Mouse (Mus musculus) heart, embryonic 11.5 days (tissue): ENCODE results near the gene Nek5. TPM values are rescaled to one million over a fixed set of nuclear protein-coding genes. Genes with fewer than 3 reads are reported as not detected.

Experiments used
- ATAC-seq: fragments of 200-750 bp; cut with Nextera tagmentation; replicated peaks from 2 replicates; pipeline ENCODE4 v1.8.0; 2017; ENCODE audit warnings: moderate library complexity; ENCODE audit not compliant: insufficient number of reproducible peaks, low FRiP score, low TSS enrichment
- H3K27ac ChIP-seq: fragments of 300-500 bp; sonication (generic); 2 replicates; pipeline ENCODE4 v1.5.1; 2014; ENCODE audit warnings: mild to moderate bottlenecking, low read depth, low read length
- H3K27me3 ChIP-seq: fragments of 300-500 bp; sonication (generic); 2 replicates; pipeline ENCODE4 v1.6.1; 2014; ENCODE audit warnings: mild to moderate bottlenecking, low read length, mixed read lengths; ENCODE audit not compliant: control insufficient read depth, insufficient read depth
- H3K36me3 ChIP-seq: fragments of 300-500 bp; sonication (generic); 2 replicates; pipeline ENCODE4 v1.6.1; 2014; ENCODE audit warnings: mild to moderate bottlenecking, low read length, moderate library complexity, mixed read lengths; ENCODE audit not compliant: control insufficient read depth, insufficient read depth
- H3K4me1 ChIP-seq: fragments of 300-500 bp; sonication (generic); 2 replicates; pipeline ENCODE4 v1.6.1; 2014; ENCODE audit warnings: low read length; ENCODE audit not compliant: control insufficient read depth, insufficient read depth
- H3K4me2 ChIP-seq: fragments of 300-500 bp; sonication (generic); 2 replicates; pipeline ENCODE4 v1.6.1; 2014; ENCODE audit warnings: mild to moderate bottlenecking, moderate library complexity
- H3K4me3 ChIP-seq: fragments of 300-500 bp; sonication (generic); 2 replicates; pipeline ENCODE4 v1.5.1; 2014; ENCODE audit warnings: low read depth, low read length
- H3K9ac ChIP-seq: fragments of 300-500 bp; sonication (generic); 2 replicates; pipeline ENCODE4 v1.6.1; 2014; ENCODE audit warnings: mild to moderate bottlenecking, low read depth, low read length, moderate library complexity
- H3K9me3 ChIP-seq: fragments of 300-500 bp; sonication (generic); replicated peaks from 2 replicates; pipeline ENCODE4 v1.6.1; 2016; ENCODE audit warnings: low read length; ENCODE audit not compliant: control insufficient read depth
- WGBS: fragments of 180-500 bp; shearing (Covaris S2); extraction: QIAGEN DNeasy Blood & Tissue Kit; methylation state at CpG from one replicate; pipeline ENCODE4 v1.1.7; 2014; ENCODE audit not compliant: insufficient replicate concordance; 5-methylcytosine and 5-hydroxymethylcytosine counted together
- polyA plus RNA-seq: library from polyadenylated mRNA; unstranded; fragments of >200 nt; fragmentation: Nextera tagmentation; extraction: Ambion mirVana; gene quantifications from 2 replicates; pipeline ENCODE4 v1.2.1, GENCODE M21; 2014

Nek5 gene
- polyA plus RNA-seq: 0.27 TPM in 1 of 2 replicates, not detected in the other

- H3K4me1 ChIP-seq: no peaks in the 10 kb centered on the region
- H3K4me3 ChIP-seq: peak within 1 kb of the TSS; percentile 55
- H3K9ac ChIP-seq: peak within 1 kb of the TSS; percentile 50; the same call in 1 of the 2 replicates
- peak; percentile 53 for ATAC-seq
- no peaks in the 10 kb centered on the region for H3K36me3 ChIP-seq
- peak within 1 kb of the TSS; percentile 94 for H3K4me2 ChIP-seq
- H3K27ac ChIP-seq: no peak within 1 kb of the TSS
- H3K9me3 ChIP-seq: no peaks in the 10 kb centered on the region
- 2% methylated on average over 29 of the region's 29 CpGs for WGBS
- H3K27me3 ChIP-seq: no peaks in the 10 kb centered on the region
Observed at GRCm38 (mm10) chr8:22124220-22125152, at the start of gene Nek5. Nek5 (minus strand) TSS chr8:22125053.

GRCm38 (mm10) chr8:22169167-22169566 lies 44.3 kb upstream of the Nek5 start:
- H3K9ac ChIP-seq: no peak overlapping the region
- H3K4me2 ChIP-seq: no peak overlapping the region
- 95% methylated on average over 5 of the region's 5 CpGs for WGBS
- no peaks in the 10 kb centered on the region for H3K27me3 ChIP-seq
- no peak overlapping the region for H3K4me3 ChIP-seq
- H3K27ac ChIP-seq: no peak overlapping the region
- peaks cover 15% of the 10 kb centered on the region for H3K36me3 ChIP-seq
- no peaks in the 10 kb centered on the region; the same call in 1 of the 2 replicates for H3K4me1 ChIP-seq
- H3K9me3 ChIP-seq: no peaks in the 10 kb centered on the region
- ATAC-seq: no peak

GRCm38 (mm10) chr8:22166080-22166603 lies 41.3 kb upstream of the Nek5 start, which contains the start of gene Nek3:
Nek3 (minus strand) TSS chr8:22166435.
- ATAC-seq: peak; percentile 99
- under 1% methylated on average over 39 of the region's 43 CpGs for WGBS

GRCm38 (mm10) chr8:22165251-22166079 lies 40.6 kb upstream of the Nek5 start:
- H3K9me3 ChIP-seq: no peaks in the 10 kb centered on the region
- peak overlapping the region; percentile 68 for H3K4me2 ChIP-seq
- H3K36me3 ChIP-seq: peaks cover 8% of the 10 kb centered on the region; the same call in 1 of the 2 replicates
- H3K4me1 ChIP-seq: no peaks in the 10 kb centered on the region; the same call in 1 of the 2 replicates
- peak overlapping the region; percentile 61 for H3K9ac ChIP-seq
- H3K4me3 ChIP-seq: peak overlapping the region; percentile 55
- no peaks in the 10 kb centered on the region for H3K27me3 ChIP-seq
- WGBS: 55% methylated on average over 10 of the region's 10 CpGs
- H3K27ac ChIP-seq: no peak overlapping the region
- no peak for ATAC-seq

More at GRCm38 (mm10) chr8:22166080-22166603, 41.3 kb upstream of the Nek5 start, which contains the start of gene Nek3:
- H3K36me3 ChIP-seq: peaks cover 9% of the 10 kb centered on the region; the same call in 1 of the 2 replicates
- H3K4me2 ChIP-seq: peak within 1 kb of the TSS; percentile 68
- no peak within 1 kb of the TSS for H3K27ac ChIP-seq
- no peaks in the 10 kb centered on the region; the same call in 1 of the 2 replicates for H3K4me1 ChIP-seq
- H3K27me3 ChIP-seq: no peaks in the 10 kb centered on the region
- H3K9ac ChIP-seq: peak within 1 kb of the TSS; percentile 61
- H3K9me3 ChIP-seq: no peaks in the 10 kb centered on the region
- H3K4me3 ChIP-seq: peak within 1 kb of the TSS; percentile 55

- Histone ChIP-seq H3K27ac (no peak overlapping the region), H3K4me3 (no peak overlapping the region), H3K36me3 (peaks cover 11% of the 10 kb centered on the region), H3K27me3 (no peaks in the 10 kb centered on the region), H3K9me3 (no peaks in the 10 kb centered on the region), H3K4me1 (no peaks in the 10 kb centered on the region; the same call in 1 of the 2 replicates), H3K9ac (no peak overlapping the region), H3K4me2 (no peak overlapping the region)
- ATAC-seq: no peak
- 78% methylated on average over 10 of the region's 10 CpGs for WGBS
Observed at GRCm38 (mm10) chr8:22164431-22164830, 39.6 kb upstream of the Nek5 start.

- Histone ChIP-seq H3K36me3 (peaks cover 6% of the 10 kb centered on the region), H3K4me3 (no peak overlapping the region), H3K9ac (no peak overlapping the region), H3K9me3 (no peaks in the 10 kb centered on the region), H3K27ac (no peak overlapping the region), H3K4me1 (no peaks in the 10 kb centered on the region; the same call in 1 of the 2 replicates), H3K4me2 (no peak overlapping the region), H3K27me3 (no peaks in the 10 kb centered on the region)
- no peak for ATAC-seq
- WGBS: 81% methylated on average over 8 of the region's 8 CpGs
Observed at GRCm38 (mm10) chr8:22162206-22162605, 37.4 kb upstream of the Nek5 start.

GRCm38 (mm10) chr8:22150345-22150663 lies 25.5 kb upstream of the Nek5 start:
- H3K36me3 ChIP-seq: 0 out of 2 replicates have a peak, but pooled peaks cover 7% of the 10 kb centered on the region
- no peak overlapping the region for H3K4me2 ChIP-seq
- no peaks in the 10 kb centered on the region for H3K9me3 ChIP-seq
- 78% methylated on average over 3 of the region's 3 CpGs for WGBS
- H3K27me3 ChIP-seq: no peaks in the 10 kb centered on the region
- no peak overlapping the region for H3K4me3 ChIP-seq
- no peak for ATAC-seq
- no peak overlapping the region for H3K9ac ChIP-seq
- H3K27ac ChIP-seq: no peak overlapping the region
- no peaks in the 10 kb centered on the region for H3K4me1 ChIP-seq
